Mouse (Mus musculus): ENCODE measurements around the gene Bmi1.

The Bmi1 gene

GRCm38 (mm10) chr2:18687671-18688170 lies 10.9 kb downstream of the Bmi1 start:
- DNase-seq (ENCODE audit: low spot score in 2 of 2), result no peak

GRCm38 (mm10) chr2:18688286-18688685 lies 11.5 kb downstream of the Bmi1 start:
- DNase-seq (ENCODE audit: low spot score in 2 of 2), result no peak

GRCm38 (mm10) chr2:18688708-18689063 lies 11.9 kb downstream of the Bmi1 start:
- no peak for DNase-seq (ENCODE audit: low spot score in 2 of 2)

- no peak for DNase-seq (ENCODE audit: low spot score in 2 of 2)
These were observed 12.5 kb downstream of the Bmi1 start for GRCm38 (mm10) chr2:18689064-18689921.

- no peak for DNase-seq (ENCODE audit: low spot score in 2 of 2)
These were observed 13.4 kb downstream of the Bmi1 start for GRCm38 (mm10) chr2:18690055-18690691.

- DNase-seq (ENCODE audit: low spot score in 2 of 2), result no peak
These were observed 13.9 kb downstream of the Bmi1 start for GRCm38 (mm10) chr2:18690756-18691155.

GRCm38 (mm10) chr2:18692031-18692430 lies 15.2 kb downstream of the Bmi1 start:
- DNase-seq (ENCODE audit: low spot score in 2 of 2), result no peak

- DNase-seq (ENCODE audit: low spot score in 2 of 2), result no peak
These were observed 15.7 kb downstream of the Bmi1 start for GRCm38 (mm10) chr2:18692548-18692947.

GRCm38 (mm10) chr2:18693491-18693870 lies 16.7 kb downstream of the Bmi1 start:
- no peak for DNase-seq (ENCODE audit: low spot score in 2 of 2)

GRCm38 (mm10) chr2:18693871-18694610 lies 17.2 kb downstream of the Bmi1 start, which contains the start of gene Spag6:
Spag6 (plus strand) TSS chr2:18694032.
- DNase-seq (ENCODE audit: low spot score in 2 of 2), result no peak

- no peak for DNase-seq (ENCODE audit: low spot score in 2 of 2)
These were observed 17.8 kb downstream of the Bmi1 start for GRCm38 (mm10) chr2:18694611-18694950.

GRCm38 (mm10) chr2:18695163-18695562 lies 18.3 kb downstream of the Bmi1 start:
- no peak for DNase-seq (ENCODE audit: low spot score in 2 of 2)

- no peak for DNase-seq (ENCODE audit: low spot score in 2 of 2)
These were observed 18.9 kb downstream of the Bmi1 start for GRCm38 (mm10) chr2:18695629-18696150.

GRCm38 (mm10) chr2:18697591-18698244 lies 20.9 kb downstream of the Bmi1 start:
- DNase-seq (ENCODE audit: low spot score in 2 of 2), result no peak

- DNase-seq (ENCODE audit: low spot score in 2 of 2), result no peak
These were observed 22.0 kb downstream of the Bmi1 start for GRCm38 (mm10) chr2:18698663-18699385.

GRCm38 (mm10) chr2:18699401-18699990 lies 22.7 kb downstream of the Bmi1 start:
- no peak for DNase-seq (ENCODE audit: low spot score in 2 of 2)

- DNase-seq (ENCODE audit: low spot score in 2 of 2), result no peak
These were observed 33.5 kb downstream of the Bmi1 start for GRCm38 (mm10) chr2:18710356-18710755.

GRCm38 (mm10) chr2:18713071-18713470 lies 36.3 kb downstream of the Bmi1 start:
- no peak for DNase-seq (ENCODE audit: low spot score in 2 of 2)

- DNase-seq (ENCODE audit: low spot score in 2 of 2), result no peak
These were observed 37.5 kb downstream of the Bmi1 start for GRCm38 (mm10) chr2:18714337-18714736.

GRCm38 (mm10) chr2:18718521-18718920 lies 41.7 kb downstream of the Bmi1 start:
- DNase-seq (ENCODE audit: low spot score in 2 of 2), result no peak
